Mouse (Mus musculus) right cerebral cortex, adult 18-20 months (tissue): ENCODE measurements around the gene Pm20d2.

Experiments used
- DNase-seq: peaks from one replicate; pipeline ENCODE4 v3.0.0; 2022; ENCODE audit warnings: mixed read lengths

Gene Pm20d2

GRCm38 (mm10) chr4:33189735-33190036 lies at the start of gene Pm20d2:
Pm20d2 (minus strand) TSS chr4:33189737.
- DNase-seq, result no peak

- no peak for DNase-seq
Measured at GRCm38 (mm10) chr4:33230881-33231280, 41.3 kb upstream of the Pm20d2 start.

GRCm38 (mm10) chr4:33229639-33230038 lies 40.1 kb upstream of the Pm20d2 start:
- DNase-seq, result no peak

- no peak for DNase-seq
Measured at GRCm38 (mm10) chr4:33227164-33227563, 37.6 kb upstream of the Pm20d2 start.

GRCm38 (mm10) chr4:33224003-33224675 lies 34.6 kb upstream of the Pm20d2 start:
- no peak for DNase-seq

- no peak for DNase-seq
Measured at GRCm38 (mm10) chr4:33221847-33222246, 32.3 kb upstream of the Pm20d2 start.

- peak; percentile 59 for DNase-seq
Measured at GRCm38 (mm10) chr4:33208881-33209841, 19.6 kb upstream of the Pm20d2 start, which contains the start of gene Srsf12. Srsf12 (plus strand) TSS chr4:33208991.

- DNase-seq, result no peak
Measured at GRCm38 (mm10) chr4:33207551-33207950, 18.0 kb upstream of the Pm20d2 start.

GRCm38 (mm10) chr4:33204682-33205081 lies 15.1 kb upstream of the Pm20d2 start:
- DNase-seq, result peak; percentile 43

- DNase-seq, result no peak
Measured at GRCm38 (mm10) chr4:33198117-33198516, 8.6 kb upstream of the Pm20d2 start.

- peak; percentile 88 for DNase-seq
Measured at GRCm38 (mm10) chr4:33188781-33189734, 479 bp downstream of the Pm20d2 start.

GRCm38 (mm10) chr4:33188164-33188563 lies 1.4 kb downstream of the Pm20d2 start:
- no peak for DNase-seq

- peak; percentile 7 for DNase-seq
Measured at GRCm38 (mm10) chr4:33183477-33183876, 6.1 kb downstream of the Pm20d2 start.

- no peak for DNase-seq
Measured at GRCm38 (mm10) chr4:33152087-33153038, 37.2 kb downstream of the Pm20d2 start.

- no peak for DNase-seq
Measured at GRCm38 (mm10) chr4:33149150-33149549, 40.4 kb downstream of the Pm20d2 start.

- no peak for DNase-seq
Measured at GRCm38 (mm10) chr4:33147825-33148224, 41.7 kb downstream of the Pm20d2 start.

GRCm38 (mm10) chr4:33146679-33147291 lies 42.8 kb downstream of the Pm20d2 start:
- DNase-seq, result no peak

GRCm38 (mm10) chr4:33132221-33132620 lies 57.3 kb downstream of the Pm20d2 start, which contains the start of gene Gabrr1:
Gabrr1 (plus strand) TSS chr4:33132521.
- DNase-seq, result no peak

- no peak for DNase-seq
Measured at GRCm38 (mm10) chr4:33125409-33126084, 64.0 kb downstream of the Pm20d2 start.

- DNase-seq, result peak; percentile 16
Measured at GRCm38 (mm10) chr4:33124493-33124892, 65.0 kb downstream of the Pm20d2 start.
